Mouse (Mus musculus) embryonic facial prominence, embryonic 10.5 days (tissue): ENCODE results near the gene Clptm1. TPM values are rescaled to one million over a fixed set of nuclear protein-coding genes. Genes with fewer than 3 reads are reported as not detected.
"Not testable (repeated sequence)": the region's sequence is repeated elsewhere in the genome, so short reads cannot be mapped to it uniquely, and the experiment has no call there.

ENCODE experiments used
- DNase-seq: peaks from one replicate; pipeline ENCODE4 v3.0.0-alpha.2; 2017; ENCODE audit warnings: low spot score
- H3K27ac ChIP-seq: fragments of 300-500 bp; sonication (generic); replicated peaks from 2 replicates; pipeline ENCODE4 v1.5.1; 2016; ENCODE audit warnings: mild to moderate bottlenecking
- H3K27me3 ChIP-seq: fragments of 300-500 bp; sonication (generic); replicated peaks from 2 replicates; pipeline ENCODE4 v1.6.1; 2016; ENCODE audit warnings: low read depth, mild to moderate bottlenecking; ENCODE audit not compliant: poor library complexity, severe bottlenecking
- H3K36me3 ChIP-seq: fragments of 300-500 bp; sonication (generic); replicated peaks from 2 replicates; pipeline ENCODE4 v1.6.1; 2016; ENCODE audit warnings: mild to moderate bottlenecking, moderate library complexity
- H3K4me1 ChIP-seq: fragments of 300-500 bp; sonication (generic); 2 replicates; pipeline ENCODE4 v1.6.1; 2016
- H3K4me3 ChIP-seq: fragments of 300-500 bp; sonication (generic); 2 replicates; pipeline ENCODE4 v1.5.1; 2016; ENCODE audit warnings: mild to moderate bottlenecking, moderate library complexity
- H3K9me3 ChIP-seq: fragments of 300-500 bp; sonication (generic); 2 replicates; pipeline ENCODE4 v1.6.1; 2016; ENCODE audit warnings: mild to moderate bottlenecking
- WGBS: fragments of 180-500 bp; shearing (Covaris S2); methylation state at CpG from one replicate; pipeline ENCODE4 v1.1.7; 2016; 5-methylcytosine and 5-hydroxymethylcytosine counted together
- polyA plus RNA-seq: library from polyadenylated mRNA; unstranded; fragments of >200 nt; fragmentation: Nextera tagmentation; extraction: Ambion mirVana; gene quantifications from 2 replicates; pipeline ENCODE4 v1.2.1, GENCODE M21; 2016

The Clptm1 gene
- polyA plus RNA-seq, 1 experiment from 2014 or later: 82.7 TPM

DNA sequence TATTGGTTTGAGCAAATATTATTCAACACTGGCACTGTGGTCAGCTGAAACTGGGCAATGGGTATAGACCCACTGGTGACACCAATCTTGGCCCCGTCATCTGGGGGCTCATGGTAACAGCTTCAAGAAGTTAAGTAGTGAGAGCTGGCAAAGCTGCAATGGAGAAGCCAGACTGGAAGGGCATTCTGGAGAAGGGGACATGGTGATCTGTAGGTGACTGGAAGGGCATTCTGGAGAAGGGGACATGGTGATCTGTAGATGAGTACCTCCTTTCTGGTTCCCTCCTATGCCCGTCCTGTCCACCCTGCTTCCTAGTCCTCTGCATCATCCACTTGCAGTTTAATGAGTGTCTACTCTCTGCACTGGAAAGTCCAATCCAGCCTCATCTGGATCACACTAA, 23.8 kb upstream of the Clptm1 start:
- Histone ChIP-seq H3K4me3 (no peak overlapping the region), H3K9me3 (0 out of 2 replicates have a peak, but pooled peaks cover 3% of the 10 kb centered on the region), H3K4me1 (peaks cover 36% of the 10 kb centered on the region), H3K36me3 (no peaks in the 10 kb centered on the region), H3K27ac (no peak overlapping the region), H3K27me3 (no peaks in the 10 kb centered on the region)
- 90% methylated on average over 2 of the region's 2 CpGs for WGBS
- no peak for DNase-seq

DNA sequence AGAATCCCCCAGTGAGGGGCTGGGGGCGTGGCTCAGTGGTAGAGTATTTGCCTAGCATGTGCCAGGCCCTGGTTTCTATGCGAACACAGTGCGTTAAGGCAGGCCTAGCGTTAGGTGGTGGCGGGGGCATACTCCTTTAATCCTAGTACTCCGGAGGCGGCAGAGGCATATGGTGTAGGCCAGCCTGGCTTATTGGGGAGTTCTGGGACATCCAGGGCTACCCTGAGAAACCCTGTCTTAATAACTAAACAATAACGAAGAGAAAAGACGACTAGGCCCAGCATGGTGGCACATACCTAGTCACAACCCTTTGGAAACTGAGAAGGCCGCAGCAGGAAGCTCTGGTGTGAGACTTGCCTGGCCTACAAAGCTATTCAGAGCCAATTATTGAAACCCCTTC, 23.3 kb upstream of the Clptm1 start:
- 93% methylated on average over 10 of the region's 10 CpGs for WGBS
- Histone ChIP-seq H3K36me3 (no peaks in the 10 kb centered on the region), H3K27me3 (no peaks in the 10 kb centered on the region), H3K4me3 (no peak overlapping the region), H3K4me1 (peaks cover 31% of the 10 kb centered on the region), H3K9me3 (0 out of 2 replicates have a peak, but pooled peaks cover 3% of the 10 kb centered on the region), H3K27ac (no peak overlapping the region)
- no peak for DNase-seq

DNA sequence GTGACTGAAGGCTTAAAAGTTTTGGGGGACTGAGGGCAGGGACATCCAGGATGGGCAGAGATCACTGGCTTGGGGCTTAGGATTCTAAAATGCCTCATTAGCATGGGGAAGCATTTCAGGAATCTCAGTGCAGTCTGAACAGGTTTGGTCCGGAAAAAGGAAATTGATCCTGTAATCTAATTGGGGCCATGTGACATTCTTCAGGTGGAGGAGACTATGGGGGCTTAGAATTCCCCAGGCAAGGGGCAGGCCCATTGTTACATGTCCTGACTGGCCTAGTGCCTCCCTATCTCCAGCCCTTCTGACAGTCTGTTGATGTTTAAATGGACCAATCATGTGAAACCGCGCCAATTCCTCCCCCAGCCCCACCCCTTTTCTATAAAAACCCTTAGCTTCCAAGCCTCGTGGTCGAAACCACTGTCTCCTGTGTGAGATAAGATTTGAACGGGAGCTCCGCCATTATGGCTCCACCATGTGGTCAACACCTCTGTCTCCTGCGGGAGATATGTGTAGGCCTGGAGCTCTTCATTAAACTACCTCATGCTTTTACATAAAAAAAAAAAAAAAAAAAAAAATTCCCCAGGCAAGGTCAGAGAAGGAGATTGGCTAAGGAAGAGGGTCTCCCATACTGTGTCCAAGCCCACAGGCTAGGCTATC, 22.2 kb upstream of the Clptm1 start:
- 62% methylated on average over 8 of the region's 8 CpGs for WGBS
- Histone ChIP-seq H3K4me1 (peaks cover 22% of the 10 kb centered on the region), H3K27ac (peak overlapping the region; percentile 79)
- H3K36me3 ChIP-seq, H3K27me3 ChIP-seq, H3K9me3 ChIP-seq, H3K4me3 ChIP-seq: not testable (repeated sequence)
- peak; percentile 66 for DNase-seq

DNA sequence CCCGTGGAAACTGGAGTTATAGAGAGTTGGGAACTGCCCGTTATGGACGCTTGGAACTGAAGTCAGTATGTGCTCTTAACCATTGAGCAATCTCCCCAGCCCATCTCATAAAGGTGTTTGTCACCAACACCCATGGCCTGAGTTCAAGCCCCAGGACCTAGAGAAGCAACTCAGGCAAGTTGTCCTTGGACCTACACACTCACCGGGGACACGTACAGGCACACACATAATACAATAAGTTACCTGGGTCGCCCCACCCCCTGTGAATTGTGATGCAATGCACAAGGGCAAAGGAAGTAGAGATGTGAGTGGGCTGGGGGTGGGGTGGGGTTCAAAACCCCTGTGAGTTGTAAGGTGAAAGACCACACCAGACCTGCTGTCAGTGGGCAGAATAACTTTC, 21.7 kb upstream of the Clptm1 start:
- H3K27me3 ChIP-seq: no peaks in the 10 kb centered on the region
- 0 out of 2 replicates have a peak, but pooled peaks cover 3% of the 10 kb centered on the region for H3K9me3 ChIP-seq
- no peak overlapping the region; the same call in 1 of the 2 replicates for H3K4me3 ChIP-seq
- WGBS: 80% methylated on average over 6 of the region's 6 CpGs
- H3K36me3 ChIP-seq: no peaks in the 10 kb centered on the region
- peak overlapping the region; percentile 79 for H3K27ac ChIP-seq
- DNase-seq: no peak
- peaks cover 17% of the 10 kb centered on the region for H3K4me1 ChIP-seq

DNA sequence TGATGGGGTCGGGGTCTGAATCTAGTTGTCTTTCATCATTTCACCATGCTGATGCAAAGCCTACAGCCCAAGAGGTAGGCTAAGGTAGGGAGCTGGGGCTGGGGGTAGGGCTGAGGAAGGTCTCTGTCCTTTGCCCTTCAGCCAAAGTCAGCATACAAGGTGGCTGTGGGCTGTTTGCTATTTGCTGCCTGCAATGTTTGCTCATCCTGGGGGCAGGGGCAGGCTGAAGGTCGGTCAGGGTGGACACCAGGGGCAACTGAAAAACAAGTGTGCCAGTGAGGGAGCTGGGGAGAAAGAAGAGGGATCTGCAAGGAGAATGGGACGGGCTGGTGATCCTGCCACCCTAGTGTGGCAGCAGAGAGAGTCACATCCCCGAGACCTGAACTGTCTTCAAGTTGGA, 20.5 kb upstream of the Clptm1 start:
- Histone ChIP-seq H3K27ac (peak overlapping the region; percentile 67), H3K4me1 (peaks cover 14% of the 10 kb centered on the region), H3K27me3 (no peaks in the 10 kb centered on the region; the same call in 1 of the 2 replicates), H3K9me3 (no peaks in the 10 kb centered on the region), H3K36me3 (no peaks in the 10 kb centered on the region), H3K4me3 (no peak overlapping the region)
- no peak for DNase-seq
- 69% methylated on average over 4 of the region's 4 CpGs for WGBS

DNA sequence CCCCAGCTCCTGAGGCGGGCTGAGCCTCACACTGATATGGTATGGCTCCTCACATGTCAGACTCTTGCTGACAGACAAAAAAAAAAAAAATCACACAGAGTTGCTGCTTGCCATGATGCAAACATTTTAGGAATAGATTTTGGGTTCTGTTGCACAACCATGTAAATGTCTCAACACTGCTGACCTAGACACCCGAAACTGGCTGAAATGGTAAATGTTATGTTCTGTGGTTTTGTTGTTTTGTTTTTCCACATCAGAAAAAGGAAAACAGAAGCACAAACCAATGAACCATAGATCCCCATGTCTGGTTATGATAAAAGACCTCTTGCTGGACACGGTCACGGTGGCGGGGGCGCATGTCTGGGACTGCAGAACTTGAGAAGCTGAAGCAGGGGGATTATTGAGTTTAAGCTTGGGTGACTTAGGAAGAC, 19.0 kb upstream of the Clptm1 start:
- no peak for DNase-seq
- no peak overlapping the region for H3K27ac ChIP-seq
- no peaks in the 10 kb centered on the region for H3K36me3 ChIP-seq
- H3K9me3 ChIP-seq: no peaks in the 10 kb centered on the region
- no peaks in the 10 kb centered on the region; the same call in 1 of the 2 replicates for H3K27me3 ChIP-seq
- no peak overlapping the region for H3K4me3 ChIP-seq
- 85% methylated on average over 6 of the region's 6 CpGs for WGBS
- peaks cover 14% of the 10 kb centered on the region for H3K4me1 ChIP-seq

DNA sequence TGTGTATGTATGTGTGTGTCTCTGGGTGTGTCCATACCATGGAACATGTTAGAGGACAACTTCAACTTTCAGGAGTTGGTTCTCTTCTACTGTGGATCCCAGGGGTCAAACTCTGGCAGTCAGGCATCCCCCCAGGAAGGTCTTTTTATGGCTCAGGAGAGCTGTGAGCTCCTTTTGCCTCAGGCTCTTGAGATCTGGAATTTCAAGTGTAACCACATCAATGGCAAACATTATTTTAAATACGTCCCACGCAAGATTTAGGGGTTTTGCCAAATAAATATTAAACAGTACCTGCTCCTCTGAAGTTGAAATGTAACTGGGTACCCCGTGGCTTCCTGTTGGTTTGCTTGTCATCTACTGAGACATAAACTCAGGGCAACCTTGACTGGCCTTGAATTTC, 18.1 kb upstream of the Clptm1 start:
- no peak overlapping the region for H3K27ac ChIP-seq
- H3K27me3 ChIP-seq: no peaks in the 10 kb centered on the region; the same call in 1 of the 2 replicates
- H3K9me3 ChIP-seq: no peaks in the 10 kb centered on the region
- peaks cover 14% of the 10 kb centered on the region for H3K4me1 ChIP-seq
- 77% methylated on average over 3 of the region's 3 CpGs for WGBS
- no peak overlapping the region for H3K4me3 ChIP-seq
- no peaks in the 10 kb centered on the region for H3K36me3 ChIP-seq
- no peak for DNase-seq

DNA sequence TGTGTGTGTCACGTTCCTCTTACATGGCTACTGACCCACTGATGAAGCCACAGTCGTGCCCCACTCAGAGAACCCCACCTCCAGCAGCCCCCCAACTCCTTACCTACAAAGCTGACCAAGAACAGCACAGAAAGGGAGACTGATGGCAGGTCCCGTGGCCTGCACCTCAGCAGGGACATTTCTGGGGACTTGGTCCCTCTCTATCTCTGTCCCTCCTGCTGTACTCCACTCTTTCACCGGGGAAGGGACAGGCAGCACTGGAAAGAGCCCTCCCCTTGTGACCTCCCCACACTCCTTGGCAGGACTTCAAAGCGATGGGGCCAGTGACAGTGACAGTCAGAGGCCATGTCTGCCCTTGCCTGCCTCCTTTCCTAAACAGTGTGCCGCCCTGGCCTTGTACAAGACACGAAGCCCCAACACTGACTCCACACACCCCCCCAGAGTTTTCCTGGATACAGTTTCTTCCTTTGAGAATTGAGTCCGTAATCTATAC, 16.4 kb upstream of the Clptm1 start, which contains the start of the genes Gm44805 and Apoc4:
TSS of gene Gm44805 (minus strand) at position 222 of the 493 bp plus-strand sequence.
TSS of gene Apoc4 (minus strand) at position 278 of the 493 bp plus-strand sequence.
- WGBS: 63% methylated on average over 8 of the region's 8 CpGs
- no peak within 1 kb of the TSS for H3K27ac ChIP-seq

DNA sequence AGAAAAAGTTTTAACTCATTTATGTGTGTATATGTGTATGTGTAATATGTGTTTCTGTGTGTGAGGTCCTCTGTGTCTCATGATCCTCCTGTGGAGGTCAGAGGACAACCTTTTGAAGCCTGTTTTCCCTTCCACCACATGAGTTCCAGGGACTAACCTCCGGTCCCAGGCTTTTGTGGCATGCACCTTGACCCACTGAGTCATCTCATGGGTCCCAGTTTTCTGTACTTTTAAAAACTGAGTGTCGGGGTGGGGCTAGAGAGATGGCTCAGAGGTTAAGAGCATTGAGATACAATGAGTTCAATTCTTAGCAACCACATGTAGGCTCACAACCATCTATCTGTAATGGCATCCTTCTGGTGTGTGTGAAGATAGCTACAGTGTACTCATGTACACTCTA, 15.9 kb upstream of the Clptm1 start:
- H3K9me3 ChIP-seq: no peaks in the 10 kb centered on the region
- no peak for DNase-seq
- H3K27me3 ChIP-seq: no peaks in the 10 kb centered on the region; the same call in 1 of the 2 replicates
- peaks cover under 1% of the 10 kb centered on the region for H3K4me1 ChIP-seq
- 84% methylated on average over 2 of the region's 2 CpGs for WGBS
- no peak overlapping the region for H3K4me3 ChIP-seq
- no peak overlapping the region for H3K27ac ChIP-seq
- H3K36me3 ChIP-seq: no peaks in the 10 kb centered on the region

More for the DNA sequence above, 16.4 kb upstream of the Clptm1 start, which contains the start of the genes Gm44805 and Apoc4:
- DNase-seq: no peak
- Histone ChIP-seq H3K9me3 (no peaks in the 10 kb centered on the region), H3K36me3 (no peaks in the 10 kb centered on the region), H3K4me1 (peaks cover 5% of the 10 kb centered on the region), H3K27me3 (no peaks in the 10 kb centered on the region; the same call in 1 of the 2 replicates), H3K4me3 (no peak within 1 kb of the TSS)

DNA sequence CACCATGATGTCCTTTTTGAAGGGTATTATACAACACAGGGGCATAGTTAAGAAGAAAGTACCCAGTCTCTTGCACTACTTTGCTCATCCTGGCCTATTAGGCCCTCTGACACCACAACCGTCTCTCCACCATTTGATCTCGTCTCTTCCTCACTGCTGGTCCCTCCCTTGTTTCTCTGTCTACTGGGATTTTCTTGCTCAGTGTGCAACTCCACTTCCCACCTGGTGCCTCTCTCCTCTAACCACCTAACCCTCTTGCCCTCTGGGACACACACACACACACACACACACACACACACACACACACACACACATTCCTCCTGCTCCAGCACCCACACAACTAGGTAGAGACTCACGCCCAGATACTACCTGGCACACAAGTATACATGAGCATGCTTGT, 14.1 kb upstream of the Clptm1 start:
- Histone ChIP-seq H3K4me1 (no peaks in the 10 kb centered on the region), H3K4me3 (no peak overlapping the region), H3K36me3 (no peaks in the 10 kb centered on the region), H3K27ac (no peak overlapping the region), H3K27me3 (no peaks in the 10 kb centered on the region; the same call in 1 of the 2 replicates), H3K9me3 (no peaks in the 10 kb centered on the region)
- DNase-seq: no peak
- 87% methylated on average over 3 of the region's 3 CpGs for WGBS

DNA sequence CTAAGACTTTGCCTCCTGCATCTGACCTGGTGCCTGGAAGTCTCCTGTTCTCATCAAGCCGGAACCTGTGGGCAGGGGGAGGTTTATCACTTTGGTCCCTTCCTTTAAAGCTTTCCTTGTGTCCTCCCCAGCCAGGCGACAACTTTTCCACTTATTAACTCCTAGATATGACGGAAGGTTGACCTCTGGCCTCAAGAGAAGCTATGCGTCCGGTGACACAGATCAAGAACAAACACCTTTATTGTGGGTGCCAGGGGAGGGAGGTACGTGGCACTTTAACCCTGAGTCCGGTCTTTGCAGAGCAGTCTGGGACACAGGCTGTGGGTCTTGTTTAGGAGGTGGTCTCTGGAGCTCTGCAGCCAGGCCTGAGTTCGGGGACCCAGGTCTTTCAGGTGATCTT, 13.0 kb upstream of the Clptm1 start, which contains the start of gene Apoc2:
TSS of gene Apoc2 (minus strand) at position 70 of the 400 bp plus-strand sequence.
- Histone ChIP-seq H3K4me1 (no peaks in the 10 kb centered on the region), H3K27me3 (no peaks in the 10 kb centered on the region; the same call in 1 of the 2 replicates), H3K4me3 (no peak within 1 kb of the TSS), H3K9me3 (no peaks in the 10 kb centered on the region), H3K27ac (no peak within 1 kb of the TSS), H3K36me3 (no peaks in the 10 kb centered on the region)
- DNase-seq: no peak
- WGBS: 69% methylated on average over 8 of the region's 8 CpGs

DNA sequence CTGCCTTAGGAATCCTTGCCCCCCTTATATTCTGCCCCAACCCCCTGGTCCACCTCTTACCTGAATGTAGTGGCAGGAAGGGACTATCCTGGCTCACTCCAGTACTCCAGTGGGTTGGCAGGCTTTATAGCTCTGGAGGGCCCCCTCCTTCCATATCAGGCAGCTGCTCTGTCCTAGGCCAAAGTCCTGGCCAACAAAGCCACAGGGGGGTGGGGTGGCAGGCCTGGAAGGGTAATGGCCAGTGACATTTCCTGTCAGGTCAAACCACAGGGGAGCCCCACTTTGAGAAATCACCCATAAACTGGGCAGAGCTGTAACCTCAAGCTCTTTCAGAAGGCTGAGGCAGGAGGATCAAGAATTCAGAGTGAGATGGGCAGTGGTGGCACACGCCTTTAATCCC, 11.8 kb upstream of the Clptm1 start:
- DNase-seq: no peak
- 70% methylated on average over 1 of the region's 1 CpGs for WGBS

DNA sequence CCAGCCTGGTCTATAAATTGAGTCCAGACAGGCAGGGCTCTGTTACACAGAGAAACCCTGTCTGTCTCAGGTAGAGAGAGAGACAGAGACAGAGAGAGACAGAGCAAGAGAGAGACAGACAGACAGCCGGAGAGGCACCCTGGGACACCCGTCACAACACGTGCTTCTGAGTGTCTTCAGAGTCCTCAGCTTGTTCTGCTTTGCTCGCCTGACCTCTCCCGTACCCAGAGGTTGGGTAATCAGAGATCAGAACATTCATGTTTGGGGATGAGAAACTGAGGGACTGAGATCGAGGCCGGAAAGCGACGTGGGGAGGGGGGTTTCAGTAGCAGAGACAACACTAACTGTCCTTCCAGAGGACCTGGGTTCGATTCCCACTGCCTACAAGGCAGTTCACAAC, 11.0 kb upstream of the Clptm1 start:
- no peak for DNase-seq
- H3K27ac ChIP-seq: no peak overlapping the region
- no peaks in the 10 kb centered on the region for H3K36me3 ChIP-seq
- no peak overlapping the region for H3K4me3 ChIP-seq
- H3K4me1 ChIP-seq: no peaks in the 10 kb centered on the region
- WGBS: 84% methylated on average over 10 of the region's 10 CpGs
- no peaks in the 10 kb centered on the region for H3K9me3 ChIP-seq
- H3K27me3 ChIP-seq: no peaks in the 10 kb centered on the region

More for the DNA sequence above, 11.8 kb upstream of the Clptm1 start:
- Histone ChIP-seq H3K36me3 (no peaks in the 10 kb centered on the region), H3K4me3 (no peak overlapping the region), H3K27ac (no peak overlapping the region), H3K27me3 (no peaks in the 10 kb centered on the region; the same call in 1 of the 2 replicates), H3K9me3 (no peaks in the 10 kb centered on the region), H3K4me1 (no peaks in the 10 kb centered on the region)
